In the genomic region with DNA sequence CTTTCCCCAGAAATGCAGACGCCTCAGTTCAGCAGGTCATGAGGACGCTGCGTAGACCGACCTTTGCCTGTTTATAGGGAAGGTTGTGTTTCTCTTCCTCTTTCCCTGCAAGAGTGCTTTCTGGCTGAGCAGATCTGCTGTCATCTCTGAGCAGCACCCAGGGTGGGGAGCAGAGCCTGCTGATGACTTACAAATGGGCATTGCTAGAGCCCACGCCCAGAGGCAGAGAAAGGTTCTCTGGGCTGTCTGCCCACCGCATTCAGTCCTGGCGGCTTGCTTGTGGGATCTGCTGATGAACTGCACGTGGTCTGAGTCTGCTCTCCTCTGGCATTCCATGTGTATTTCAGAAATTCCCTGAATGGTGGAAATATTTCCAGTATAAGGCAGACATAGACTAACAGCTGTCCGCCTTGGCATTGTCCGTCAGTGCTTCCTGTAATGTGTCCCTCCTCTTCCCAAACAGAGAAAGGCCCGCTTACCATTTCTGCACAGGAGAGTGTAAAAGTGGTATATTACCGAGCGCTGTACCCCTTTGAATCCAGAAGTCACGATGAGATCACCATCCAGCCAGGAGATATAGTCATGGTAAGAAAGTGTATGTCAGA, we compare ENCODE assay signal across 9 mouse cellular contexts.
DNase-seq lines count a peak whose midpoint lies in the region; ATAC-seq and TF ChIP-seq lines count a peak whose summit lies in the region.
"Had no signal": no experiment of that assay in that cellular context is flagged by ENCODE, and none has a peak within 500 bp of the region (broad histone marks: within the 10 kb centered on the region; RNA-seq: fewer than 3 reads in every experiment).

No protein-coding gene starts in this region.

- peak overlapping the region; percentile 57 for H3K27ac ChIP-seq in limb, embryonic 12.5 days
- H3K27ac ChIP-seq in limb, embryonic 10.5 days = no peak overlapping the region
- peak overlapping the region; percentile 74 for H3K27ac ChIP-seq in brown adipose tissue, adult 24 weeks (replicated peaks; ENCODE audit: low read depth, low read length)
- peak overlapping the region; percentile 29; the same call in 1 of the 2 replicates for H3K27ac ChIP-seq in heart, embryonic 12.5 days (ENCODE audit: poor library complexity, severe bottlenecking)
- H3K27ac ChIP-seq in thymus, adult 2 months (ENCODE audit: control insufficient read depth, insufficient read depth, low read length) = no peak overlapping the region

- ATAC-seq in limb, embryonic 12.5 days (ENCODE audit: insufficient number of reproducible peaks, insufficient read depth, low FRiP score, low TSS enrichment, low read depth) = no peak
- ATAC-seq in heart, embryonic 12.5 days (ENCODE audit: insufficient number of reproducible peaks, low FRiP score) = no peak
- peak; percentile 76; the same call in 1 of the 2 replicates for ATAC-seq in monocyte, adult 5-6 weeks (replicated peaks; ENCODE audit: insufficient number of reproducible peaks, low FRiP score, low TSS enrichment, poor library complexity, severe bottlenecking)

- 76% methylated on average over 14 of the region's 14 CpGs for WGBS in limb, embryonic 12.5 days
- WGBS in limb, embryonic 10.5 days = 90% methylated on average over 14 of the region's 14 CpGs
- 79% methylated on average over 14 of the region's 14 CpGs for WGBS in heart, embryonic 12.5 days
- 91% methylated on average over 14 of the region's 14 CpGs for WGBS in thymus, adult 2 months

- H3K4me3 ChIP-seq in limb, embryonic 12.5 days (replicated peaks) = no peak overlapping the region
- no peak overlapping the region for H3K4me3 ChIP-seq in limb, embryonic 10.5 days
- H3K4me3 ChIP-seq in brown adipose tissue, adult 24 weeks (ENCODE audit: insufficient read depth, low read depth, low read length) = no peak overlapping the region
- no peak overlapping the region for H3K4me3 ChIP-seq in heart, embryonic 12.5 days
- no peak overlapping the region for H3K4me3 ChIP-seq in thymus, adult 2 months (ENCODE audit: control insufficient read depth, insufficient read depth, low read length)

- DNase-seq in limb, embryonic 10.5 days (ENCODE audit: low spot score) = no peak
- no peak for DNase-seq in thymus, adult 2 months
- DNase-seq in cerebellum, postnatal 4 days (ENCODE audit: low spot score in 2 of 2) = no peak
- DNase-seq in cerebellum, adult 9-10 months = no peak

- no peak for TF ChIP-seq POLR2A in thymus, adult 2 months (IDR thresholded peaks at IDR 0.05; ENCODE audit: control insufficient read depth, extremely low read depth, insufficient read depth, low read length, poor library complexity)

- no peaks in the 10 kb centered on the region for H3K9me3 ChIP-seq in limb, embryonic 12.5 days
- H3K9me3 ChIP-seq in limb, embryonic 10.5 days (replicated peaks) = no peaks in the 10 kb centered on the region
- no peaks in the 10 kb centered on the region for H3K9me3 ChIP-seq in heart, embryonic 12.5 days (replicated peaks)

- peaks cover 47% of the 10 kb centered on the region for H3K4me1 ChIP-seq in limb, embryonic 12.5 days (replicated peaks)
- H3K4me1 ChIP-seq in limb, embryonic 10.5 days = peaks cover 49% of the 10 kb centered on the region
- H3K4me1 ChIP-seq in brown adipose tissue, adult 24 weeks (ENCODE audit: control insufficient read depth, insufficient read depth, insufficient read length, low read length) = peaks cover 9% of the 10 kb centered on the region
- peaks cover 41% of the 10 kb centered on the region for H3K4me1 ChIP-seq in heart, embryonic 12.5 days (replicated peaks)
- no peaks in the 10 kb centered on the region for H3K4me1 ChIP-seq in thymus, adult 2 months (replicated peaks; ENCODE audit: control insufficient read depth, insufficient read depth, low read length)

- no peaks in the 10 kb centered on the region for H3K27me3 ChIP-seq in limb, embryonic 12.5 days
- H3K27me3 ChIP-seq in limb, embryonic 10.5 days (ENCODE audit: low read depth, poor library complexity, severe bottlenecking) = no peaks in the 10 kb centered on the region
- no peaks in the 10 kb centered on the region for H3K27me3 ChIP-seq in heart, embryonic 12.5 days (replicated peaks)
- no peaks in the 10 kb centered on the region for H3K27me3 ChIP-seq in thymus, adult 2 months (ENCODE audit: control insufficient read depth, insufficient read depth, low read length)

- H3K4me2 ChIP-seq in limb, embryonic 12.5 days = no peak overlapping the region
- H3K4me2 ChIP-seq in heart, embryonic 12.5 days = no peak overlapping the region
- H3K4me2 ChIP-seq: midbrain, embryonic 11.5 days had no signal

- H3K36me3 ChIP-seq in limb, embryonic 12.5 days = peaks cover 56% of the 10 kb centered on the region
- H3K36me3 ChIP-seq in limb, embryonic 10.5 days = peaks cover 72% of the 10 kb centered on the region
- H3K36me3 ChIP-seq in heart, embryonic 12.5 days = peaks cover 69% of the 10 kb centered on the region
- no peaks in the 10 kb centered on the region for H3K36me3 ChIP-seq in thymus, adult 2 months (ENCODE audit: control insufficient read depth, insufficient read depth, low read length)

- no peak overlapping the region for H3K9ac ChIP-seq in limb, embryonic 12.5 days (replicated peaks)
- no peak overlapping the region for H3K9ac ChIP-seq in heart, embryonic 12.5 days

- TF ChIP-seq CTCF in thymus, adult 2 months (IDR thresholded peaks at IDR 0.05; ENCODE audit: borderline replicate concordance, control insufficient read depth, extremely low read depth, insufficient read depth, low read length, poor library complexity) = no peak

Comparison
In these comparisons a context has a peak if more than half of its experiments do, and no peak if none do; other contexts are left out.
1. H3K27ac ChIP-seq: peak in limb, embryonic 12.5 days (single experiment), brown adipose tissue, adult 24 weeks (single experiment) and heart, embryonic 12.5 days (single experiment); none in limb, embryonic 10.5 days (single experiment) and thymus, adult 2 months (single experiment).